Mouse (Mus musculus) heart, postnatal 25 days (tissue): ENCODE results near the gene Olfr462. TPM values are rescaled to one million over a fixed set of nuclear protein-coding genes. Genes with fewer than 3 reads are reported as not detected.

Experiments
- DNase-seq: peaks from one replicate; pipeline ENCODE4 v3.0.0; 2022; ENCODE audit warnings: low spot score
- intact Hi-C: fragments of 180-260 bp; cut with DNase I; formaldehyde crosslinking; loops from one replicate; pipeline ENCODE4 v1.15.1; 2025
- total RNA-seq, 2 experiments: library from RNA; stranded (reverse); gene quantifications; 2 replicates each; pipeline ENCODE4 v1.2.3; 2021

The Olfr462 gene
- total RNA-seq, 2 experiments from 2014 or later: not detected

- intact Hi-C loops: no loop called here
- DNase-seq: peak; percentile 72
Observed at GRCm38 (mm10) chr11:87852690-87853596, 39.1 kb downstream of the Olfr462 start, which contains the start of gene Mks1. Mks1 (plus strand) TSS chr11:87853215.

GRCm38 (mm10) chr11:87847884-87848283, 44.2 kb downstream of the Olfr462 start:
- intact Hi-C loops: no loop called here
- DNase-seq: no peak

- intact Hi-C loops: no loop called here
- no peak for DNase-seq
Observed at GRCm38 (mm10) chr11:87846968-87847600, 45.0 kb downstream of the Olfr462 start.

GRCm38 (mm10) chr11:87841436-87841835, 50.6 kb downstream of the Olfr462 start:
- intact Hi-C loops: no loop called here
- DNase-seq: no peak

- intact Hi-C loops: no loop called here
- no peak for DNase-seq
Observed at GRCm38 (mm10) chr11:87840676-87841075, 51.4 kb downstream of the Olfr462 start.

Other genes starting within 250 kb of the Olfr462 start
- under 1 TPM; 0.20 to 0.21 TPM for gene Rnf43, start 229.5 kb downstream of the Olfr462 start, total RNA-seq
- gene Supt4a, start 154.7 kb downstream of the Olfr462 start, total RNA-seq: 10 to 100 TPM; 42.9 to 46.7 TPM
- gene Tspoap1, start 131.7 kb downstream of the Olfr462 start, total RNA-seq: under 1 TPM; 0.14 to 0.42 TPM
- gene Mpo, start 98.7 kb downstream of the Olfr462 start, total RNA-seq: not detected
- not detected for gene Lpo, start 64.0 kb downstream of the Olfr462 start, total RNA-seq
- 1 to 10 TPM; 2.5 to 3.1 TPM for gene Mks1, start 39.1 kb downstream of the Olfr462 start, total RNA-seq
- not detected for gene Epx, start 16.7 kb downstream of the Olfr462 start, total RNA-seq
- gene Olfr463, start 5.1 kb upstream of the Olfr462 start, total RNA-seq: not detected
- gene Olfr464, start 28.7 kb upstream of the Olfr462 start, total RNA-seq: not detected
- 100 to 1,000 TPM; 350 to 375 TPM for gene Dynll2, start 95.3 kb upstream of the Olfr462 start, total RNA-seq
- 100 to 1,000 TPM in 1 of 2 experiments, 10 to 100 TPM in 1; 95.4 to 116 TPM for gene Srsf1, start 155.1 kb upstream of the Olfr462 start, total RNA-seq
- 10 to 100 TPM; 40.7 to 45.3 TPM for gene Vezf1, start 176.0 kb upstream of the Olfr462 start, total RNA-seq
- 10 to 100 TPM; 50.4 to 55.1 TPM for gene Cuedc1, start 205.8 kb upstream of the Olfr462 start, total RNA-seq